Mouse (Mus musculus) kidney, embryonic 15.5 days (tissue): ENCODE results near the gene Slc35f3. TPM values are rescaled to one million over a fixed set of nuclear protein-coding genes. Genes with fewer than 3 reads are reported as not detected.

Experiments
- ATAC-seq: fragments of 200-750 bp; cut with Nextera tagmentation; replicated peaks from 2 replicates; pipeline ENCODE4 v1.8.0; 2017; ENCODE audit warnings: moderate TSS enrichment; ENCODE audit not compliant: low FRiP score
- H3K27ac ChIP-seq: fragments of 300-500 bp; sonication (generic); 2 replicates; pipeline ENCODE4 v1.5.1; 2015; ENCODE audit warnings: mild to moderate bottlenecking, inconsistent platforms
- H3K27me3 ChIP-seq: fragments of 300-500 bp; sonication (generic); 2 replicates; pipeline ENCODE4 v1.6.1; 2015; ENCODE audit warnings: inconsistent platforms
- H3K36me3 ChIP-seq: fragments of 300-500 bp; sonication (generic); 2 replicates; pipeline ENCODE4 v1.6.1; 2015; ENCODE audit warnings: inconsistent platforms
- H3K4me1 ChIP-seq: fragments of 300-500 bp; sonication (generic); 2 replicates; pipeline ENCODE4 v1.6.1; 2015; ENCODE audit warnings: inconsistent platforms
- H3K4me2 ChIP-seq: fragments of 300-500 bp; sonication (generic); 2 replicates; pipeline ENCODE4 v1.6.1; 2015; ENCODE audit warnings: moderate library complexity, mild to moderate bottlenecking, inconsistent platforms
- H3K4me3 ChIP-seq: fragments of 300-500 bp; sonication (generic); replicated peaks from 2 replicates; pipeline ENCODE4 v1.5.1; 2015; ENCODE audit warnings: mild to moderate bottlenecking, inconsistent platforms
- H3K9ac ChIP-seq: fragments of 300-500 bp; sonication (generic); 2 replicates; pipeline ENCODE4 v1.6.1; 2015; ENCODE audit warnings: mild to moderate bottlenecking, inconsistent platforms
- H3K9me3 ChIP-seq: fragments of 300-500 bp; sonication (generic); replicated peaks from 2 replicates; pipeline ENCODE4 v1.6.1; 2016; ENCODE audit warnings: inconsistent platforms
- WGBS: fragments of 180-500 bp; shearing (Covaris S2); methylation state at CpG from one replicate; pipeline ENCODE4 v1.1.7; 2015; ENCODE audit warnings: mixed read lengths; 5-methylcytosine and 5-hydroxymethylcytosine counted together
- polyA plus RNA-seq: library from polyadenylated mRNA; unstranded; fragments of >200 nt; fragmentation: Nextera tagmentation; extraction: Ambion mirVana; gene quantifications from 2 replicates; pipeline ENCODE4 v1.2.1, GENCODE M21; 2015

Gene Slc35f3
- polyA plus RNA-seq, 1 experiment from 2014 or later, result 1.1 TPM

- ATAC-seq, result peak; percentile 61
- 6% methylated on average over 9 of the region's 9 CpGs for WGBS
- Histone ChIP-seq H3K36me3 (peaks cover 34% of the 10 kb centered on the region), H3K4me3 (peak overlapping the region; percentile 90), H3K27me3 (no peaks in the 10 kb centered on the region), H3K9ac (peak overlapping the region; percentile 90), H3K4me2 (peak overlapping the region; percentile 78), H3K27ac (peak overlapping the region; percentile 85), H3K9me3 (no peaks in the 10 kb centered on the region), H3K4me1 (peaks cover 12% of the 10 kb centered on the region)
These were observed 124.6 kb downstream of the Slc35f3 start for GRCm38 (mm10) chr8:126422920-126423300.

DNA sequence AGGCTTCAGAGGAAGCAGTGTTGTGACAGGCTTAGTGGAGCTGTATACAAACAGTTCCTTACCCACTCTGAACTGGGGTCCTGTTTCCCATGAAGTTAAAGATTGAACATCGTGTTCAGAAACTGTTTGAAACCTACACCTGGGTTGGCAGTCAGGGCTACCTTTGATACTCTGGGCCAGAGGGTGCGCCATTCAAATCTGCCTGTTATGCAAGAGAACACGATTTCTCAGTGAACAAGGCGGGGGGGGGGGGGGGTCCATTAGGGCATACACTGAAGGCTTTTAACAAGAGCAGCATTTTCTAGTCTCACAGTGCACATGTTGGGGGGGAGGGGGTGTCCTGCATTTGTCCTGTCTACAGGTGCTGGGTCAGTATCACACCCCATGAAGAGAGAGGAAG, 125.8 kb downstream of the Slc35f3 start:
- ATAC-seq, result no peak
- H3K27ac ChIP-seq, result no peak overlapping the region
- no peak overlapping the region for H3K9ac ChIP-seq
- H3K9me3 ChIP-seq, result no peaks in the 10 kb centered on the region
- no peak overlapping the region for H3K4me2 ChIP-seq
- peaks cover 46% of the 10 kb centered on the region for H3K36me3 ChIP-seq
- H3K4me3 ChIP-seq, result no peak overlapping the region
- peaks cover 12% of the 10 kb centered on the region for H3K4me1 ChIP-seq
- H3K27me3 ChIP-seq, result no peaks in the 10 kb centered on the region
- 83% methylated on average over 4 of the region's 4 CpGs for WGBS

DNA sequence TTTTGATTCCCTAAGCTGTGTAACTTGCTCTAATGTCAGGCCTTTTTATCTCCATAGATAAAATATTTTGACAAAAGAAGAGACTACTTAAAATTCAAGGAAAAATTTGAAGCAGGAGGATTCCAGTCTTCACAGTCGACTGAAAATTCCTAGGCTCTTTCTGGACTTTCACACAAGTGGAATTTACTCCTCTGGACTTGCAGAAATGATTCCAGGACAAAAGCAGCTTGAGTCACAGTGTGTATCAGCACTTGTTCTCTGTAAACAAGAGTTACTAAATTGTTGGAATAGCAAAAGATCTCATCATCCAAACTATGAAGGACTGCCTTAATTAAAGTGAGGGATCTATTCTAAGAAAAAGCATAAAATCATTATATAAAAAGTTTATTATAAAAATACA, 126.6 kb downstream of the Slc35f3 start:
- Histone ChIP-seq H3K27ac (no peak overlapping the region), H3K4me3 (no peak overlapping the region), H3K9me3 (no peaks in the 10 kb centered on the region), H3K9ac (no peak overlapping the region), H3K4me2 (no peak overlapping the region), H3K4me1 (peaks cover 12% of the 10 kb centered on the region), H3K36me3 (peaks cover 54% of the 10 kb centered on the region), H3K27me3 (no peaks in the 10 kb centered on the region)
- 83% methylated on average over 1 of the region's 1 CpGs for WGBS
- ATAC-seq, result no peak

DNA sequence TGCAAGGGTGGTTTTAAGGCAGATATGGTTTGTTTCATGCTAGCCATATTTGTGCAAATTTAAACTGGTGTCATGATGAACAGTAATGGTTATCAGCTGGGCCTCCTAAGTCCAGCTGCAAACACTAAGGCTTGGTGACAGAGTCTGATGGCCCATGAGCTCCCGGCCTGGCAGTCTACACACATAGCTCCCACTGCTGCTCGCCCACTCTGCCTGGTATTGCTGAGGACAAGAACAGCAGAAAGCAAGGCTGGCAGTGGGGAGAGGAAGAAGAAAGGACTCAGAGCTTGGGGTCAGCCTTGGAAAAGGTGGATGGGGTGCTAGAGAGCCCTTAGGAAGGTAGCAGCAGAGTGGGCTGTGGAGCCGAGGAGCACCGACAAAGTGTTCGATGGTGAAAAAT, 131.3 kb downstream of the Slc35f3 start:
- H3K9me3 ChIP-seq, result no peaks in the 10 kb centered on the region
- peaks cover 92% of the 10 kb centered on the region for H3K36me3 ChIP-seq
- WGBS, result 94% methylated on average over 5 of the region's 5 CpGs
- no peak overlapping the region for H3K9ac ChIP-seq
- no peak for ATAC-seq
- H3K27ac ChIP-seq, result no peak overlapping the region
- H3K27me3 ChIP-seq, result no peaks in the 10 kb centered on the region
- H3K4me2 ChIP-seq, result no peak overlapping the region
- no peak overlapping the region for H3K4me3 ChIP-seq
- no peaks in the 10 kb centered on the region for H3K4me1 ChIP-seq

- Histone ChIP-seq H3K4me3 (no peak overlapping the region), H3K36me3 (peaks cover 92% of the 10 kb centered on the region), H3K9me3 (no peaks in the 10 kb centered on the region), H3K4me2 (no peak overlapping the region), H3K27me3 (no peaks in the 10 kb centered on the region), H3K4me1 (no peaks in the 10 kb centered on the region), H3K9ac (no peak overlapping the region), H3K27ac (no peak overlapping the region)
- 83% methylated on average over 7 of the region's 7 CpGs for WGBS
- no peak for ATAC-seq
These were observed 135.5 kb downstream of the Slc35f3 start for GRCm38 (mm10) chr8:126433827-126434226.

DNA sequence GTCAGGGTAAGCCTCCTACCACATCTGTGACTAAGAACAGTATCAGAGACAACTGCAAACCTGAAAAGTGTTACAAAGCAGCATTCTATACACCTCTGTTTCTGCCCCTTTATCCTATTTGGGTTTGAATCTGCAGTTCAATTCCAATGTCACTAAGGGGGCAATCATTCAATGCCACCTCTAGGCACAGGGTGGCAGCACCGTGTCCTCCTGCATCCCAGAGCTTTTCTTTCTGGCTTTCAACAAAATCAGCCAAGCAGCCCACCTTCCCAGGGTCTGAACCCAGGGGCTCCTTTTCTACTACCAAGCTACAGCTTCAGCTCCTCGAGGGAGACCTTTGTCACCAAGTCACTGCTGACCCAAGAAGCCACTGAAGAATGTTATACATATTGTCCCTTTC, 140.6 kb downstream of the Slc35f3 start:
- WGBS, result 69% methylated on average over 2 of the region's 2 CpGs
- peaks cover 82% of the 10 kb centered on the region for H3K36me3 ChIP-seq
- no peaks in the 10 kb centered on the region for H3K9me3 ChIP-seq
- no peak overlapping the region for H3K27ac ChIP-seq
- no peaks in the 10 kb centered on the region for H3K27me3 ChIP-seq
- H3K4me3 ChIP-seq, result no peak overlapping the region
- no peak overlapping the region for H3K4me2 ChIP-seq
- no peak for ATAC-seq
- H3K4me1 ChIP-seq, result no peaks in the 10 kb centered on the region
- H3K9ac ChIP-seq, result no peak overlapping the region

Other genes with a start within 250 kb of the Slc35f3 start
- gene Coa6, start 124.0 kb downstream of the Slc35f3 start, polyA plus RNA-seq, result 53.7 and 59.3 TPM in 2 replicates
- gene Tarbp1, start 176.5 kb downstream of the Slc35f3 start, polyA plus RNA-seq, result 3.6 and 3.7 TPM in 2 replicates